Mouse (Mus musculus) hindbrain, postnatal 0 days (tissue): ENCODE measurements at regions not wholly inside any gene's neighbourhood (a gene's known extent, or its start where the extent isn't known, plus 50 kb on each side); places are given as distances from the start of the nearest gene placed in this dataset.

ENCODE experiments used
- ATAC-seq: fragments of 200-750 bp; cut with Nextera tagmentation; 2 replicates; pipeline ENCODE4 v1.8.0; 2017; ENCODE audit warnings: mild to moderate bottlenecking, moderate TSS enrichment, moderate library complexity
- DNase-seq: peaks from one replicate; pipeline ENCODE4 v3.0.0-alpha.2; 2015; ENCODE audit warnings: low spot score
- H3K27ac ChIP-seq: fragments of 300-500 bp; sonication (generic); 2 replicates; pipeline ENCODE4 v1.5.1; 2014; ENCODE audit warnings: mild to moderate bottlenecking
- H3K27me3 ChIP-seq: fragments of 300-500 bp; sonication (generic); 2 replicates; pipeline ENCODE4 v1.6.1; 2014; ENCODE audit warnings: low read length, mixed read lengths; ENCODE audit not compliant: insufficient read depth
- H3K36me3 ChIP-seq: fragments of 300-500 bp; sonication (generic); 2 replicates; pipeline ENCODE4 v1.6.1; 2014; ENCODE audit warnings: low read length, mixed read lengths; ENCODE audit not compliant: insufficient read depth
- H3K4me1 ChIP-seq: fragments of 300-500 bp; sonication (generic); 2 replicates; pipeline ENCODE4 v1.6.1; 2014; ENCODE audit warnings: antibody characterized with exemption, low read length, mixed read lengths; ENCODE audit not compliant: insufficient read depth
- H3K4me2 ChIP-seq: fragments of 300-500 bp; sonication (generic); 2 replicates; pipeline ENCODE4 v1.6.1; 2014; ENCODE audit warnings: low read depth, mild to moderate bottlenecking, low read length, moderate library complexity, mixed read lengths
- H3K4me3 ChIP-seq: fragments of 300-500 bp; sonication (generic); 2 replicates; pipeline ENCODE4 v1.5.1; 2014; ENCODE audit warnings: low read length
- H3K9ac ChIP-seq: fragments of 300-500 bp; sonication (generic); replicated peaks from 2 replicates; pipeline ENCODE4 v1.6.1; 2014; ENCODE audit warnings: mild to moderate bottlenecking, low read length, moderate library complexity, mixed read lengths
- H3K9me3 ChIP-seq: fragments of 300-500 bp; sonication (generic); 2 replicates; pipeline ENCODE4 v1.6.1; 2016; ENCODE audit warnings: low read length, mixed read lengths
- CTCF ChIP-seq: IDR thresholded peaks from 2 replicates; pipeline ENCODE4 v1.5.1; 2016; ENCODE audit warnings: antibody characterized with exemption, control low read depth, low read depth
- WGBS: fragments of 180-500 bp; shearing (Covaris S2); extraction: QIAGEN DNeasy Blood & Tissue Kit; methylation state at CpG from one replicate; pipeline ENCODE4 v1.1.7; 2014; 5-methylcytosine and 5-hydroxymethylcytosine counted together

- no peak for DNase-seq
- WGBS: 30% methylated on average over 6 of the region's 6 CpGs
- H3K27me3 ChIP-seq: no peaks in the 10 kb centered on the region
- ATAC-seq: no peak
- no peak for TF ChIP-seq CTCF
- H3K4me2 ChIP-seq: no peak overlapping the region
- H3K4me3 ChIP-seq: no peak overlapping the region
- H3K9ac ChIP-seq: no peak overlapping the region
- H3K9me3 ChIP-seq: no peaks in the 10 kb centered on the region
- H3K4me1 ChIP-seq: no peaks in the 10 kb centered on the region; the same call in 1 of the 2 replicates
- no peaks in the 10 kb centered on the region for H3K36me3 ChIP-seq
- H3K27ac ChIP-seq: no peak overlapping the region
Measured at GRCm38 (mm10) chr11:63482593-63482992, 353.8 kb downstream of the Pmp22 start.

DNA sequence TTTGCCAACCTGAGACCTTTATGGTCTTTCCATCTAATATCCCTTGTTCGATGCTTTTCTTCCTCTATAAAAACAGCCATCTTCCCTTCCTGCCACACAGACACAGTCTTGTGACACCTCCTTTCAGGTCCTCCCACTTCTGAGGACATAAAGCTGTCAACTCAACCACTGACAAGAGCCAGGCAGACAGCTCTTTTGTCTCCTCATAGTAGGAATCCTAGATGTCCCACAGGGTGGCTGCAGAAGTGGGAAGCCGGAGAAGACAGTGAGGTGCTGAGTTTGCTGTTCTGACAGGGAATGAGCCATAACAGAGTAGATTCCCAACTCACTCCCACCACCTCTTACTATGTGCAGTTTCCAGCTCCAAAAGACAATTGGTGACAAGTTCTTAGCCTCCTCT, 358.4 kb downstream of the Pmp22 start:
- Histone ChIP-seq H3K4me1 (no peaks in the 10 kb centered on the region; the same call in 1 of the 2 replicates), H3K4me2 (no peak overlapping the region), H3K9ac (no peak overlapping the region), H3K9me3 (no peaks in the 10 kb centered on the region), H3K36me3 (no peaks in the 10 kb centered on the region), H3K4me3 (no peak overlapping the region), H3K27me3 (no peaks in the 10 kb centered on the region), H3K27ac (no peak overlapping the region)
- DNase-seq: no peak
- no peak for ATAC-seq
- no peak for TF ChIP-seq CTCF
- WGBS: 24% methylated on average over 2 of the region's 2 CpGs

- Histone ChIP-seq H3K27ac (no peak overlapping the region), H3K9ac (no peak overlapping the region), H3K27me3 (no peaks in the 10 kb centered on the region), H3K4me1 (no peaks in the 10 kb centered on the region), H3K9me3 (no peaks in the 10 kb centered on the region), H3K4me2 (no peak overlapping the region), H3K36me3 (no peaks in the 10 kb centered on the region), H3K4me3 (no peak overlapping the region)
- no peak for TF ChIP-seq CTCF
- WGBS: 34% methylated on average over 5 of the region's 5 CpGs
- ATAC-seq: no peak
- peak; percentile 76 for DNase-seq
Measured at GRCm38 (mm10) chr11:63502181-63502580, 373.4 kb downstream of the Pmp22 start.

GRCm38 (mm10) chr11:63507387-63507786, 378.6 kb downstream of the Pmp22 start:
- no peak overlapping the region for H3K27ac ChIP-seq
- H3K27me3 ChIP-seq: no peaks in the 10 kb centered on the region
- no peaks in the 10 kb centered on the region for H3K36me3 ChIP-seq
- H3K4me2 ChIP-seq: no peak overlapping the region
- no peaks in the 10 kb centered on the region for H3K9me3 ChIP-seq
- no peaks in the 10 kb centered on the region for H3K4me1 ChIP-seq
- 92% methylated on average over 8 of the region's 8 CpGs for WGBS
- no peak overlapping the region for H3K9ac ChIP-seq
- DNase-seq: no peak
- no peak overlapping the region for H3K4me3 ChIP-seq
- no peak for ATAC-seq
- TF ChIP-seq CTCF: no peak

DNA sequence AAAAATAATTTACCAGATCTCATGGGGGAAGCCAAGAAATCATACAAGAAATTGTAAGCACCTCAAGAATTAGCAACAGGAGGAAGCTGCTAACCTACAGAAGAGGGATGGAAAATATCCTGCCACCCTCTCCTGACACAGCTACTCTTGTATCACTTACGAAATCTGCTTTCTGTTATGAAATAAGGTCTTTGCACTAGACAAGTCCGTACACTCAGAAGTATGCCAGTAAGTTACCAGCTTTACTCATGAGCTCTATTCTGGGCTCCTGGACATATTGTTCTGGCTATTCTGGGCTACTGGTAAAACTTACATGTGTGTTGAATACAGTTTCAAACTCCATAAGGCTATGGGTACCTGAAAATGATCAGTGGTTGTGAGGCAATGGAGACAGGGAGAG, 379.9 kb downstream of the Pmp22 start:
- no peaks in the 10 kb centered on the region for H3K36me3 ChIP-seq
- ATAC-seq: no peak
- 91% methylated on average over 2 of the region's 2 CpGs for WGBS

DNA sequence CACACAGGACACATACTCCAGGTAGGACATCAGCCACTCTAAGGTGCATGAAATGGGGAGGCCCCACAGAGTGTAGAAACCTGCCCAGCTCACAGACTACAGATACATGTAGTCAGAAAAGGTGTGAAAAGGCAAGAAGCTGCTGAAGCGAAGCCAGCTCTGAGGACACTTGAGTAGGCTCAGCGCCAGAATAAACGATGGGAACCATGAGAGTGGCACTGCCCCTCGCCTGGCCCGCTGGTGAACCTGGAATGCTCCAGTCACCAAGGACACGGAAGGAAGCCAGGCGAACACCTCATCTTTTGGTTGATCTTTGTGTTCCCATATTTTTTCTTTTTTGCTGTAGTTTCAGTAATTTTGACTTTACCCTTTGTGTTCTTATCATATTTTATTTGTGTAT, 381.8 kb downstream of the Pmp22 start:
- no peak for DNase-seq
- Histone ChIP-seq H3K4me1 (no peaks in the 10 kb centered on the region), H3K36me3 (no peaks in the 10 kb centered on the region), H3K4me3 (no peak overlapping the region), H3K27me3 (no peaks in the 10 kb centered on the region), H3K9me3 (peaks cover 4% of the 10 kb centered on the region; the same call in 1 of the 2 replicates), H3K9ac (no peak overlapping the region), H3K4me2 (no peak overlapping the region), H3K27ac (no peak overlapping the region)
- TF ChIP-seq CTCF: no peak
- 86% methylated on average over 7 of the region's 7 CpGs for WGBS
- no peak for ATAC-seq

More for the DNA sequence above, 379.9 kb downstream of the Pmp22 start:
- Histone ChIP-seq H3K4me3 (no peak overlapping the region), H3K27ac (no peak overlapping the region), H3K27me3 (no peaks in the 10 kb centered on the region), H3K9me3 (no peaks in the 10 kb centered on the region; the same call in 1 of the 2 replicates), H3K4me2 (no peak overlapping the region), H3K9ac (no peak overlapping the region), H3K4me1 (no peaks in the 10 kb centered on the region)
- no peak for DNase-seq
- no peak for TF ChIP-seq CTCF

- H3K9me3 ChIP-seq: peaks cover 4% of the 10 kb centered on the region; the same call in 1 of the 2 replicates
- H3K4me1 ChIP-seq: no peaks in the 10 kb centered on the region
- WGBS: 92% methylated on average over 3 of the region's 3 CpGs
- H3K4me2 ChIP-seq: no peak overlapping the region
- H3K4me3 ChIP-seq: no peak overlapping the region
- H3K9ac ChIP-seq: no peak overlapping the region
- no peaks in the 10 kb centered on the region for H3K27me3 ChIP-seq
- no peak for TF ChIP-seq CTCF
- H3K27ac ChIP-seq: no peak overlapping the region
- DNase-seq (no peak), ATAC-seq (no peak)
- H3K36me3 ChIP-seq: no peaks in the 10 kb centered on the region
Measured at GRCm38 (mm10) chr11:63514615-63515014, 385.8 kb downstream of the Pmp22 start.
